Mouse (Mus musculus) C2C12 (cell line): ENCODE measurements at regions not wholly inside any gene's neighbourhood (a gene's known extent, or its start where the extent isn't known, plus 50 kb on each side); places are given as distances from the start of the nearest gene placed in this dataset.

Experiments used
- H3K27me3 ChIP-seq: one replicate; pipeline ENCODE4 v1.6.1; 2011; ENCODE audit not compliant: control insufficient read depth, insufficient read depth, insufficient read length
- H3K36me3 ChIP-seq: one replicate; pipeline ENCODE4 v1.6.1; 2011; ENCODE audit not compliant: control insufficient read depth, insufficient read depth
- H3K4me3 ChIP-seq: one replicate; pipeline ENCODE4 v1.5.1; 2011; ENCODE audit warnings: mild to moderate bottlenecking, control low read depth; ENCODE audit not compliant: poor library complexity, insufficient read depth, severe bottlenecking
- H3K79me2 ChIP-seq: one replicate; pipeline ENCODE4 v1.6.1; 2011; ENCODE audit not compliant: control insufficient read depth, insufficient read depth
- H3K79me3 ChIP-seq: one replicate; pipeline ENCODE4 v1.6.1; 2011; ENCODE audit warnings: low read depth, control low read depth
- H3ac ChIP-seq: one replicate; pipeline ENCODE3; 2011; ENCODE audit warnings: low read depth; ENCODE audit not compliant: control insufficient read depth, insufficient read length
- CEBPB ChIP-seq: IDR thresholded peaks from one replicate; pipeline ENCODE4 v1.6.1; 2011; ENCODE audit warnings: low read depth, mild to moderate bottlenecking, control low read depth, moderate library complexity
- CTCF ChIP-seq: IDR thresholded peaks from one replicate; pipeline ENCODE4 v1.5.1; 2011; ENCODE audit not compliant: control insufficient read depth, insufficient read depth, insufficient read length
- FOSL1 ChIP-seq: IDR thresholded peaks from one replicate; pipeline ENCODE4 v1.8.0; 2011; ENCODE audit warnings: mild to moderate bottlenecking, low read length; ENCODE audit not compliant: poor library complexity, insufficient read depth, severe bottlenecking
- MAX ChIP-seq: IDR thresholded peaks from one replicate; pipeline ENCODE4 v1.6.1; 2011; ENCODE audit warnings: mild to moderate bottlenecking, control low read depth
- MYOD1 ChIP-seq: IDR thresholded peaks from one replicate; pipeline ENCODE4 v1.6.1; 2011; ENCODE audit warnings: low read depth; ENCODE audit not compliant: control insufficient read depth, insufficient read length
- MYOG ChIP-seq: IDR thresholded peaks from one replicate; pipeline ENCODE4 v1.6.1; 2011; ENCODE audit not compliant: control insufficient read depth, insufficient read length; ENCODE audit errors: extremely low read depth
- USF1 ChIP-seq: IDR thresholded peaks from one replicate; pipeline ENCODE4 v1.6.1; 2011; ENCODE audit warnings: low read depth, mild to moderate bottlenecking, control low read depth, moderate library complexity

- Histone ChIP-seq H3K4me3 (no peak overlapping the region), H3K79me2 (no peaks in the 10 kb centered on the region), H3K27me3 (no peaks in the 10 kb centered on the region), H3K36me3 (no peaks in the 10 kb centered on the region), H3ac (no peak overlapping the region), H3K79me3 (no peaks in the 10 kb centered on the region)
- TF ChIP-seq MAX = no peak
- no peak for TF ChIP-seq CEBPB
- TF ChIP-seq USF1 = no peak
- no peak for TF ChIP-seq FOSL1
- TF ChIP-seq CTCF = no peak
- no peak for TF ChIP-seq MYOD1
- no peak for TF ChIP-seq MYOG
Observed at GRCm38 (mm10) chr11:22600370-22600769, 88.5 kb downstream of the Tmem17 start.

- no peaks in the 10 kb centered on the region for H3K79me3 ChIP-seq
- no peaks in the 10 kb centered on the region for H3K79me2 ChIP-seq
- no peaks in the 10 kb centered on the region for H3K27me3 ChIP-seq
- TF ChIP-seq FOSL1 (no peak), MAX (no peak), CEBPB (no peak), USF1 (no peak), MYOD1 (no peak), MYOG (no peak), CTCF (no peak)
- no peak overlapping the region for H3K4me3 ChIP-seq
- no peak overlapping the region for H3ac ChIP-seq
- H3K36me3 ChIP-seq = no peaks in the 10 kb centered on the region
Observed at GRCm38 (mm10) chr11:22601977-22602376, 90.1 kb downstream of the Tmem17 start.

GRCm38 (mm10) chr11:22602610-22603009 is 90.7 kb downstream of the Tmem17 start:
- TF ChIP-seq CEBPB = no peak
- TF ChIP-seq MAX = no peak
- TF ChIP-seq USF1 = no peak
- TF ChIP-seq FOSL1 = no peak
- TF ChIP-seq MYOD1 = no peak
- no peak overlapping the region for H3ac ChIP-seq

GRCm38 (mm10) chr11:22603397-22603796 is 91.5 kb downstream of the Tmem17 start:
- no peaks in the 10 kb centered on the region for H3K79me2 ChIP-seq
- H3ac ChIP-seq = no peak overlapping the region
- no peaks in the 10 kb centered on the region for H3K79me3 ChIP-seq
- TF ChIP-seq CTCF (no peak), MAX (no peak), MYOD1 (no peak), CEBPB (no peak), FOSL1 (no peak), USF1 (no peak), MYOG (no peak)
- no peak overlapping the region for H3K4me3 ChIP-seq
- no peaks in the 10 kb centered on the region for H3K36me3 ChIP-seq
- H3K27me3 ChIP-seq = no peaks in the 10 kb centered on the region

More at GRCm38 (mm10) chr11:22602610-22603009, 90.7 kb downstream of the Tmem17 start:
- H3K36me3 ChIP-seq = no peaks in the 10 kb centered on the region
- no peaks in the 10 kb centered on the region for H3K27me3 ChIP-seq
- H3K79me2 ChIP-seq = no peaks in the 10 kb centered on the region
- H3K79me3 ChIP-seq = no peaks in the 10 kb centered on the region
- H3K4me3 ChIP-seq = no peak overlapping the region

- Histone ChIP-seq H3K4me3 (no peak overlapping the region), H3K27me3 (no peaks in the 10 kb centered on the region), H3K36me3 (no peaks in the 10 kb centered on the region), H3K79me3 (no peaks in the 10 kb centered on the region), H3ac (no peak overlapping the region), H3K79me2 (no peaks in the 10 kb centered on the region)
- no peak for TF ChIP-seq CTCF
- TF ChIP-seq MAX = no peak
- no peak for TF ChIP-seq FOSL1
- no peak for TF ChIP-seq CEBPB
- TF ChIP-seq USF1 = no peak
- no peak for TF ChIP-seq MYOD1
- TF ChIP-seq MYOG = no peak
Observed at GRCm38 (mm10) chr11:22606380-22606779, 94.5 kb downstream of the Tmem17 start.

GRCm38 (mm10) chr11:22607645-22608044 is 95.8 kb downstream of the Tmem17 start:
- Histone ChIP-seq H3K79me3 (no peaks in the 10 kb centered on the region), H3ac (no peak overlapping the region)

More at GRCm38 (mm10) chr11:22607645-22608044, 95.8 kb downstream of the Tmem17 start:
- Histone ChIP-seq H3K4me3 (no peak overlapping the region), H3K79me2 (no peaks in the 10 kb centered on the region), H3K36me3 (no peaks in the 10 kb centered on the region), H3K27me3 (no peaks in the 10 kb centered on the region)
- TF ChIP-seq USF1 = no peak
- TF ChIP-seq MAX = no peak
